Mouse (Mus musculus) forebrain, embryonic 10.5 days (tissue): ENCODE data around the gene Col15a1. TPM values are rescaled to one million over a fixed set of nuclear protein-coding genes. Genes with fewer than 3 reads are reported as not detected.

ENCODE experiments used
- DNase-seq: peaks from one replicate; pipeline ENCODE4 v3.0.0-alpha.2; 2017; ENCODE audit warnings: low spot score; ENCODE audit errors: extremely low spot score
- H3K27ac ChIP-seq: fragments of 300-500 bp; sonication (generic); 2 replicates; pipeline ENCODE4 v1.5.1; 2016; ENCODE audit warnings: mild to moderate bottlenecking
- H3K27me3 ChIP-seq: fragments of 300-500 bp; sonication (generic); 2 replicates; pipeline ENCODE4 v1.6.1; 2016; ENCODE audit warnings: mild to moderate bottlenecking; ENCODE audit not compliant: poor library complexity, severe bottlenecking
- H3K36me3 ChIP-seq: fragments of 300-500 bp; sonication (generic); replicated peaks from 2 replicates; pipeline ENCODE4 v1.6.1; 2016; ENCODE audit warnings: mild to moderate bottlenecking, moderate library complexity
- H3K4me1 ChIP-seq: fragments of 300-500 bp; sonication (generic); 2 replicates; pipeline ENCODE4 v1.6.1; 2016
- H3K4me3 ChIP-seq: fragments of 300-500 bp; sonication (generic); 2 replicates; pipeline ENCODE4 v1.5.1; 2016; ENCODE audit warnings: mild to moderate bottlenecking, moderate library complexity
- H3K9me3 ChIP-seq: fragments of 300-500 bp; sonication (generic); 2 replicates; pipeline ENCODE4 v1.6.1; 2016; ENCODE audit warnings: mild to moderate bottlenecking, moderate library complexity
- WGBS: fragments of 180-500 bp; shearing (Covaris S2); methylation state at CpG from one replicate; pipeline ENCODE4 v1.1.7; 2016; 5-methylcytosine and 5-hydroxymethylcytosine counted together
- polyA plus RNA-seq: library from polyadenylated mRNA; unstranded; fragments of >200 nt; fragmentation: Nextera tagmentation; extraction: Ambion mirVana; gene quantifications from 2 replicates; pipeline ENCODE4 v1.2.1, GENCODE M21; 2016

Gene Col15a1
- polyA plus RNA-seq, 1 experiment from 2014 or later, result 4.5 TPM

- Histone ChIP-seq H3K4me3 (no peak overlapping the region), H3K9me3 (no peaks in the 10 kb centered on the region), H3K36me3 (no peaks in the 10 kb centered on the region), H3K27ac (no peak overlapping the region), H3K27me3 (no peaks in the 10 kb centered on the region), H3K4me1 (peaks cover 16% of the 10 kb centered on the region)
- no peak for DNase-seq
- 87% methylated on average over 6 of the region's 6 CpGs for WGBS
These were observed 74.1 kb downstream of the Col15a1 start for GRCm38 (mm10) chr4:47281920-47282682.

DNA sequence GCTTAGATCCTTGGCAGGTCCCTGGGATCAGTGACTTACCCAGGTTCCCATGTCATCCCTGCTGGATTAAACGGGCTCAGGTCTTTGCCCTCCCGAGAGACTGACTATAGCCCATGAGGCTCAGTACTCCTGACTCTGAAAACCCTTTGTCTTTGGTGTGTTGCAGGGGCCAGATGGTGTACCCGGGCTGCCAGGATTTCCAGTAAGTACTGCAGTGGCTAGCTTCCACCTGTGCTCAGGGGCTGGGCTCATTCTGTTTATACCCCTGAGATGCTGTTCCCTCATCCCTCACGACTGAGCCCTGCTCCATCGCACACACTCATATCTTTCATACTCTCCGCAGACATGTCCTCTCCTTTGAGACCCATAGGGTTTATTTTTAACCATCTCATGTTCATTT, 76.3 kb downstream of the Col15a1 start:
- peaks cover 23% of the 10 kb centered on the region for H3K4me1 ChIP-seq
- DNase-seq, result no peak
- no peak overlapping the region for H3K27ac ChIP-seq
- no peak overlapping the region for H3K4me3 ChIP-seq
- no peaks in the 10 kb centered on the region for H3K36me3 ChIP-seq
- H3K27me3 ChIP-seq, result no peaks in the 10 kb centered on the region
- 87% methylated on average over 6 of the region's 6 CpGs for WGBS
- no peaks in the 10 kb centered on the region for H3K9me3 ChIP-seq

DNA sequence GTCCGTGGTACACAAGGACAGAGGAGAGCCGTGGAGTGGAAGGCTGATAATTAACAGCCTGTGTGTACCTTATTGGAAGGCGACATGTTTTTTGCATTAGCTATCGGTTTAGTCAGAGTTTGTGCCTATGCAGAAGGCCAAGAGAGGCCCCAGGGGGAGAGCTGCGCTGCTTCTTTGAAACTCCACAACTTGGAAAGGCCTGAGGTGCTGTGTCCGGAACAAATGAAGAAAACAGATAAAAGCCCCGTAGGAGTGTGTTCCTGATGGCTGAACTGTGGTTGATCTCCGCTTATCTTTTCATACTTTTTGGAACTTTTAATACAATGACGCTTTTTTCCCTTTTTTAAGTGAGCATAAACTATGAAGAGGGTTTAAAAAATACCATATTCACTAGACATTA, 76.9 kb downstream of the Col15a1 start:
- H3K36me3 ChIP-seq, result no peaks in the 10 kb centered on the region
- H3K4me1 ChIP-seq, result peaks cover 19% of the 10 kb centered on the region
- no peaks in the 10 kb centered on the region for H3K27me3 ChIP-seq
- no peak overlapping the region for H3K27ac ChIP-seq
- no peak overlapping the region for H3K4me3 ChIP-seq
- DNase-seq, result no peak
- H3K9me3 ChIP-seq, result no peaks in the 10 kb centered on the region
- 72% methylated on average over 9 of the region's 9 CpGs for WGBS

- no peaks in the 10 kb centered on the region for H3K27me3 ChIP-seq
- H3K4me3 ChIP-seq, result no peak overlapping the region
- H3K27ac ChIP-seq, result no peak overlapping the region
- H3K4me1 ChIP-seq, result peaks cover 19% of the 10 kb centered on the region
- no peaks in the 10 kb centered on the region for H3K36me3 ChIP-seq
- no peak for DNase-seq
- no peaks in the 10 kb centered on the region for H3K9me3 ChIP-seq
- WGBS, result 93% methylated on average over 3 of the region's 3 CpGs
These were observed 78.7 kb downstream of the Col15a1 start for GRCm38 (mm10) chr4:47286599-47287147.

DNA sequence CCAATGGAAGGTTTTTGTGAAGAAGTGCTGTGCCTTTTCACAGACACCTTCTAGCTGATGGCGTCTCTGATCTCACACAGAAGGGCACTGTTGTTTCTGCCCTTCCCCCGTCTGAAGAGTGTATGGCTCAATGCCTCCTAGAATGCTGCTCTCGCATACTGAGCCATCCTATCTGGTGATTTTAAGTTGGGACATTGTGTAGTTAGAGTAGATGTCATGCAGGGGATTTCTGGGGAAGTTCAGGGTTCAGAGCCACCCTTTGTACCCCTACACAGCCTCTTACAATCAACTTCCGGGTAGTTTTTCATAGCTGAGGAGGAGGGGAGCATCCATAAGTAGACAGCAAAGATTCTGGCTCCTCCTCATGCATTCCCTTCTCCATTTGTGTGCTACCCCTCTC, 79.5 kb downstream of the Col15a1 start:
- Histone ChIP-seq H3K27me3 (no peaks in the 10 kb centered on the region), H3K4me3 (no peak overlapping the region), H3K36me3 (no peaks in the 10 kb centered on the region), H3K27ac (no peak overlapping the region), H3K9me3 (no peaks in the 10 kb centered on the region), H3K4me1 (peaks cover 19% of the 10 kb centered on the region)
- 65% methylated on average over 4 of the region's 4 CpGs for WGBS
- DNase-seq, result no peak

- Histone ChIP-seq H3K4me1 (peaks cover 19% of the 10 kb centered on the region), H3K27ac (no peak overlapping the region), H3K27me3 (no peaks in the 10 kb centered on the region), H3K4me3 (no peak overlapping the region), H3K9me3 (no peaks in the 10 kb centered on the region), H3K36me3 (no peaks in the 10 kb centered on the region)
- WGBS, result 33% methylated on average over 4 of the region's 4 CpGs
- no peak for DNase-seq
These were observed 80.3 kb downstream of the Col15a1 start for GRCm38 (mm10) chr4:47288306-47288705.

DNA sequence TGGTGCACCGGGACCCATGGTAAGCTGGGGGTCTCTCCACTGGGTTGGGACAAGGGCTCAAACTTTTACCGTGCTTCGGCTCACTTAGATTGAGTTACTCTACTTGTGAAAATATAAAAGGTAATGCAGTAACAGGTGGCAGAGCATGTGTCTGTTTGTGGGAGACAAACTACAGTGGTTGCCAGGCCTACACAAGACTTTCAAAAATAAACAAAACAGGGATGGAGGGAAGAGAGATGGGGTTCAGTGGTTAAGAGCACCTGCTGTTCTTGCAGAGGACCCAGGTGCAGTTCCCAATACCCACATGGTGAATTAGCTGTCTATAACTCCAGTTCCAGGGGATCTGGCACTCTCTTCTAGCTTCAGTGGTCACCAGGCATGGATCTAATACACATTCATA, 81.6 kb downstream of the Col15a1 start:
- peaks cover 19% of the 10 kb centered on the region for H3K4me1 ChIP-seq
- no peaks in the 10 kb centered on the region for H3K27me3 ChIP-seq
- DNase-seq, result no peak
- 97% methylated on average over 3 of the region's 3 CpGs for WGBS
- no peaks in the 10 kb centered on the region for H3K9me3 ChIP-seq
- no peak overlapping the region for H3K27ac ChIP-seq
- H3K36me3 ChIP-seq, result no peaks in the 10 kb centered on the region
- H3K4me3 ChIP-seq, result no peak overlapping the region

DNA sequence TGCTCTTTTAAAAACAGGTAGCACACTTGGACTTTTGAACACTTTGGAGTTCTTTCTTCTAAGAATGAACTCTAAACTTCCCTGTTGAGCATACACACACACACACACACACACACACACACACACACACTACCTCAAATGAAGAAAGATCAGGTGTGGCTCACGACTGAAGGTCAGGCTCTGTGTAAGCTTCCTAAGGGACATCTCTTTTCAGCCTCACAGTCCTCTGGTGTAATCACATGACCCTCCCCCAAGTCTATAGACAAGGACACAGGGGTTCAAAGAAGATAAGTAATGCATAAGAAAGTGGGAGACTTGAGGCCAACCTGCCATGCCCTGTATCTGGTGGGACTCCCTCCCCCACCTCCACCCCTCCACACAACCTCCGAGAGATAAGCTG, 82.5 kb downstream of the Col15a1 start:
- Histone ChIP-seq H3K27ac (no peak overlapping the region), H3K4me3 (no peak overlapping the region), H3K9me3 (no peaks in the 10 kb centered on the region), H3K4me1 (peaks cover 12% of the 10 kb centered on the region), H3K36me3 (no peaks in the 10 kb centered on the region), H3K27me3 (no peaks in the 10 kb centered on the region)
- DNase-seq, result no peak
- 83% methylated on average over 2 of the region's 2 CpGs for WGBS

DNA sequence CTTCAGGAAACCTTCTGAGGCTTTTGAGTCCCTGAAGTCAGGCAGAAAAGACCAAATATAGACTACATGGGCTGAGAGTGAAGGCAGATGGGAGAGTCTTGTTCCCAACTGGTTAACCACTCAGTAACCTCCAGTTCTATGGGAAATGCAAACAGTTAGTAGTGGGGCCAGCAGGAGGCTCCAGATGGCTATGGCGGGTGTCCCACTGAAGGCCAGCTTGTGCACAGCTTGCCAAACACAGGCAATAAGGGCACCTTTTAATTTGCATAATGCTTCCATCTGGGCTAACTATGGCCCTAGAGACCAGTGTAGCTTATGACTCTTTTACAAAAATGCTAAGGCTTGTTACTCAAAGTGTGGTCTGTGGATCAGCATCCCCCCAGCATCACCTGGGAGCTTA, 83.1 kb downstream of the Col15a1 start:
- Histone ChIP-seq H3K27ac (no peak overlapping the region), H3K9me3 (no peaks in the 10 kb centered on the region), H3K27me3 (no peaks in the 10 kb centered on the region), H3K4me3 (no peak overlapping the region), H3K36me3 (no peaks in the 10 kb centered on the region), H3K4me1 (peaks cover 12% of the 10 kb centered on the region)
- DNase-seq, result no peak
- 81% methylated on average over 1 of the region's 1 CpGs for WGBS

DNA sequence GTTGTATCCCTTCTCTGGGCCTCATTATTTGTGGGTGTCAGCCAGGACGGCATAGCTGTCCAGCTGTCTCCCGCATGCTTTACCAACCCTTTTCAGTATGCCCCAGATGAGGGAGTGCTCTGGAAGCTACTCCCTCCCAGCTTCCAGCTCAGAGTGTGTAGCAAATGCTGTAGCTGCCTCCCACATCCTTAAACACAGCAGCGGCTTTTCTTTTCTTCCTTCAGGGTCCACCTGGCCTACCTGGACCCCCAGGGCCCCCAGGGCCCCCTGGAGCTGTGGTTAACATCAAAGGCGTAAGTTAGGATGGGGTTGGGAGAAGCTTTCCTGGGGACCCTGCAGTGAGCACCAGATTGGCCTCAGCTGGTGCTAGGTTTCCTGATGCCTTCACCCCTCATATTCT, 85.0 kb downstream of the Col15a1 start:
- Histone ChIP-seq H3K9me3 (no peaks in the 10 kb centered on the region), H3K27ac (no peak overlapping the region), H3K4me3 (no peak overlapping the region), H3K4me1 (peaks cover 7% of the 10 kb centered on the region), H3K36me3 (no peaks in the 10 kb centered on the region), H3K27me3 (no peaks in the 10 kb centered on the region)
- WGBS, result 70% methylated on average over 4 of the region's 4 CpGs
- no peak for DNase-seq

- Histone ChIP-seq H3K27me3 (no peaks in the 10 kb centered on the region), H3K4me3 (no peak overlapping the region), H3K36me3 (no peaks in the 10 kb centered on the region), H3K9me3 (0 out of 2 replicates have a peak, but pooled peaks cover 4% of the 10 kb centered on the region), H3K4me1 (no peaks in the 10 kb centered on the region), H3K27ac (no peak overlapping the region)
- 87% methylated on average over 16 of the region's 16 CpGs for WGBS
- no peak for DNase-seq
These were observed 86.0 kb downstream of the Col15a1 start for GRCm38 (mm10) chr4:47293771-47294543.

DNA sequence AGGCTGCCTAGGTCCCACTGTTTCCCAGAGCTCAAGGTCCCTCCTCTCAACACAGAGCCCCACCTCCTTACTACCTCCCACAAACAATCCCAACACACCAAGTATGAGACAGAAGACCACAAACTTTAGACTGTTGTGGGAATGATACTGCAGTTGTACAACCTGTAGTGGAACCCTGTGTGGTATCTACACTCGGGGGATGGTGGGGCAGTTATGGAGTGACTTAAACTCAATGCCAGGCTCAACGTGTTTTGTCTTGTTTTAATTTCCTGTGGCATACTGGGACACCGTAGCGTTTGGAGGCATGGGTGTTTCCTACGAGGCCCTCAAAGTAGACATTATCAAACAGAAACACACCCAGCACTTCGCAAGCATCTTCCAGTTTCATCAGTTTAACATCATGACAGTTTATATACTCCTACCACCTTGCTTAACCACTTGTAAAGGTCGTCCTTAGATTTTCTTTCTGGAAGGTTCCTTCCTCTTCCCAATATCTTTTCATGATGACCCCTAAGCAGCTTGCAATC, 86.6 kb downstream of the Col15a1 start:
- Histone ChIP-seq H3K9me3 (0 out of 2 replicates have a peak, but pooled peaks cover 6% of the 10 kb centered on the region), H3K4me3 (no peak overlapping the region)
- WGBS, result 84% methylated on average over 7 of the region's 7 CpGs

DNA sequence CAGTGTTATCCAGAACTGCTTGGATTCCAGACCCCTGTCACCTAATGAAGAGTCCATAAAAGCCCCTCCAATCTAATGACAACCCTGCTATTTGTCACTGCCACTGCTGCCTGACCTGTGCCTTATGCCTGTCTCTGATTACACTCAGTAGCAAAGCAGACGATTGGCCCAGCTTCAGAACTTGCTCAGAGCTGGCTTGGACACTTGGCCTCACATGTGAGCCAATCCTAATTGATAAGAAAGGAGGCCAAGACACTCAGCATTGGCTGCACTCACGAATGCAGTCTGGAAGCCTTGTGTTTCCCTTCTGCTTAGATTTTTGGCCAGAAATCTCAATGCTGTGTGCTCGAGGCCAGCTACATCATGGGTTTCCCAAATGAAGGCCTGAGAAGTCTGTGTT, 87.6 kb downstream of the Col15a1 start:
- H3K36me3 ChIP-seq, result no peaks in the 10 kb centered on the region
- 71% methylated on average over 3 of the region's 3 CpGs for whole genome bisulfite sequencing
- H3K9me3 ChIP-seq, result 0 out of 2 replicates have a peak, but pooled peaks cover 6% of the 10 kb centered on the region
- DNase-seq, result no peak
- H3K4me3 ChIP-seq, result no peak overlapping the region
- no peak overlapping the region for H3K27ac ChIP-seq
- no peaks in the 10 kb centered on the region for H3K27me3 ChIP-seq
- H3K4me1 ChIP-seq, result no peaks in the 10 kb centered on the region

More for the DNA sequence above, 86.6 kb downstream of the Col15a1 start:
- H3K4me1 ChIP-seq, result no peaks in the 10 kb centered on the region
- H3K36me3 ChIP-seq, result no peaks in the 10 kb centered on the region
- no peak for DNase-seq
- no peak overlapping the region for H3K27ac ChIP-seq
- H3K27me3 ChIP-seq, result no peaks in the 10 kb centered on the region
